Mouse (Mus musculus): ENCODE measurements around the gene Prn. TPM values are rescaled to one million over a fixed set of nuclear protein-coding genes. Genes with fewer than 3 reads are reported as not detected.

Gene Prn
- polyA plus RNA-seq, 1 experiment = not detected

- TF ChIP-seq FLI1 (IDR thresholded peaks at IDR 0.05; ENCODE audit: low read length) (no peak), GATA1 (IDR thresholded peaks at IDR 0.05; ENCODE audit: borderline replicate concordance, low read length) (no peak)
- H3K36me3 ChIP-seq (replicated peaks; ENCODE audit: low read length) = no peaks in the 10 kb centered on the region
- H3K4me3 ChIP-seq (replicated peaks) = no peak overlapping the region
- H3K27me3 ChIP-seq (replicated peaks) = peaks cover 54% of the 10 kb centered on the region
- H3K9me3 ChIP-seq = no peaks in the 10 kb centered on the region
- peaks cover 27% of the 10 kb centered on the region for H3K4me1 ChIP-seq
Measured at GRCm38 (mm10) chr2:131945765-131946164, 36.0 kb downstream of the Prn start.

- Histone ChIP-seq H3K4me1 (peaks cover 28% of the 10 kb centered on the region), H3K36me3 (replicated peaks; ENCODE audit: low read length) (no peaks in the 10 kb centered on the region), H3K9me3 (no peaks in the 10 kb centered on the region), H3K4me3 (replicated peaks) (no peak overlapping the region), H3K27me3 (replicated peaks) (peaks cover 54% of the 10 kb centered on the region)
- no peak for TF ChIP-seq FLI1 (IDR thresholded peaks at IDR 0.05; ENCODE audit: low read length)
- TF ChIP-seq GATA1 (IDR thresholded peaks at IDR 0.05; ENCODE audit: borderline replicate concordance, low read length) = no peak
Measured at GRCm38 (mm10) chr2:131946351-131946750, 36.6 kb downstream of the Prn start.

- no peak overlapping the region for H3K4me3 ChIP-seq (replicated peaks)
- no peak for TF ChIP-seq FLI1 (IDR thresholded peaks at IDR 0.05; ENCODE audit: low read length)
- TF ChIP-seq GATA1 (IDR thresholded peaks at IDR 0.05; ENCODE audit: borderline replicate concordance, low read length) = no peak
- H3K36me3 ChIP-seq (replicated peaks; ENCODE audit: low read length) = no peaks in the 10 kb centered on the region
- peaks cover 32% of the 10 kb centered on the region for H3K4me1 ChIP-seq
- no peaks in the 10 kb centered on the region for H3K9me3 ChIP-seq
- peaks cover 65% of the 10 kb centered on the region for H3K27me3 ChIP-seq (replicated peaks)
Measured at GRCm38 (mm10) chr2:131948156-131948555, 38.4 kb downstream of the Prn start.

GRCm38 (mm10) chr2:131948916-131949639, 39.3 kb downstream of the Prn start:
- peaks cover 37% of the 10 kb centered on the region for H3K4me1 ChIP-seq
- TF ChIP-seq GATA1 (IDR thresholded peaks at IDR 0.05; ENCODE audit: borderline replicate concordance, low read length) = no peak
- TF ChIP-seq FLI1 (IDR thresholded peaks at IDR 0.05; ENCODE audit: low read length) = no peak
- no peaks in the 10 kb centered on the region for H3K9me3 ChIP-seq
- H3K27me3 ChIP-seq (replicated peaks) = peaks cover 73% of the 10 kb centered on the region
- no peaks in the 10 kb centered on the region for H3K36me3 ChIP-seq (replicated peaks; ENCODE audit: low read length)
- H3K4me3 ChIP-seq (replicated peaks) = no peak overlapping the region

- H3K27me3 ChIP-seq (replicated peaks) = peaks cover 78% of the 10 kb centered on the region
- no peaks in the 10 kb centered on the region for H3K36me3 ChIP-seq (replicated peaks; ENCODE audit: low read length)
- peaks cover 33% of the 10 kb centered on the region for H3K4me1 ChIP-seq
- TF ChIP-seq GATA1 (IDR thresholded peaks at IDR 0.05; ENCODE audit: borderline replicate concordance, low read length) (no peak), FLI1 (IDR thresholded peaks at IDR 0.05; ENCODE audit: low read length) (no peak)
- H3K9me3 ChIP-seq = no peaks in the 10 kb centered on the region
- peak overlapping the region; percentile 50 for H3K4me3 ChIP-seq (replicated peaks)
Measured at GRCm38 (mm10) chr2:131949767-131950597, 40.2 kb downstream of the Prn start.

GRCm38 (mm10) chr2:131950598-131951095, 40.9 kb downstream of the Prn start, which contains the start of gene Prnd:
Prnd (plus strand) TSS chr2:131950861.
- Histone ChIP-seq H3K4me1 (peaks cover 32% of the 10 kb centered on the region), H3K36me3 (replicated peaks; ENCODE audit: low read length) (no peaks in the 10 kb centered on the region), H3K4me3 (replicated peaks) (peak within 1 kb of the TSS; percentile 50), H3K9me3 (no peaks in the 10 kb centered on the region), H3K27me3 (replicated peaks) (peaks cover 79% of the 10 kb centered on the region)
- TF ChIP-seq FLI1 (IDR thresholded peaks at IDR 0.05; ENCODE audit: low read length) (no peak), GATA1 (IDR thresholded peaks at IDR 0.05; ENCODE audit: borderline replicate concordance, low read length) (no peak)

GRCm38 (mm10) chr2:131952456-131952855, 42.7 kb downstream of the Prn start:
- Histone ChIP-seq H3K27me3 (replicated peaks) (peaks cover 75% of the 10 kb centered on the region), H3K4me1 (peaks cover 27% of the 10 kb centered on the region), H3K4me3 (replicated peaks) (no peak overlapping the region), H3K9me3 (no peaks in the 10 kb centered on the region), H3K36me3 (replicated peaks; ENCODE audit: low read length) (no peaks in the 10 kb centered on the region)
- TF ChIP-seq FLI1 (IDR thresholded peaks at IDR 0.05; ENCODE audit: low read length) (no peak), GATA1 (IDR thresholded peaks at IDR 0.05; ENCODE audit: borderline replicate concordance, low read length) (no peak)

GRCm38 (mm10) chr2:131952961-131953538, 43.3 kb downstream of the Prn start:
- Histone ChIP-seq H3K4me1 (peaks cover 27% of the 10 kb centered on the region), H3K4me3 (replicated peaks) (peak overlapping the region; percentile 39), H3K27me3 (replicated peaks) (peaks cover 72% of the 10 kb centered on the region), H3K36me3 (replicated peaks; ENCODE audit: low read length) (no peaks in the 10 kb centered on the region), H3K9me3 (no peaks in the 10 kb centered on the region)
- TF ChIP-seq GATA1 (IDR thresholded peaks at IDR 0.05; ENCODE audit: borderline replicate concordance, low read length) (no peak), FLI1 (IDR thresholded peaks at IDR 0.05; ENCODE audit: low read length) (no peak)

- H3K4me3 ChIP-seq (replicated peaks) = no peak overlapping the region
- TF ChIP-seq GATA1 (IDR thresholded peaks at IDR 0.05; ENCODE audit: borderline replicate concordance, low read length) (no peak), FLI1 (IDR thresholded peaks at IDR 0.05; ENCODE audit: low read length) (no peak)
- H3K27me3 ChIP-seq (replicated peaks) = peaks cover 68% of the 10 kb centered on the region
- H3K9me3 ChIP-seq = no peaks in the 10 kb centered on the region
- H3K36me3 ChIP-seq (replicated peaks; ENCODE audit: low read length) = no peaks in the 10 kb centered on the region
- peaks cover 27% of the 10 kb centered on the region for H3K4me1 ChIP-seq
Measured at GRCm38 (mm10) chr2:131953711-131954110, 44.0 kb downstream of the Prn start.
